Mouse (Mus musculus) intestine, postnatal 0 days (tissue): Measurements from ENCODE around the gene Lgals4. TPM values are rescaled to one million over a fixed set of nuclear protein-coding genes. Genes with fewer than 3 reads are reported as not detected.
A peak's percentile ranks its signal among the peaks of the same experiment; 100 is the strongest.

Experiments used
- ATAC-seq: fragments of 200-750 bp; cut with Nextera tagmentation; 2 replicates; pipeline ENCODE4 v1.8.0; 2017; ENCODE audit warnings: mild to moderate bottlenecking, moderate TSS enrichment, moderate library complexity
- H3K27ac ChIP-seq: fragments of 300-500 bp; sonication (generic); 2 replicates; pipeline ENCODE4 v1.5.1; 2014; ENCODE audit warnings: mild to moderate bottlenecking, low read depth, low read length, moderate library complexity
- H3K27me3 ChIP-seq: fragments of 300-500 bp; sonication (generic); replicated peaks from 2 replicates; pipeline ENCODE4 v1.6.1; 2014; ENCODE audit warnings: low read length, mixed read lengths; ENCODE audit not compliant: control insufficient read depth, insufficient read depth
- H3K36me3 ChIP-seq: fragments of 300-500 bp; sonication (generic); 2 replicates; pipeline ENCODE4 v1.6.1; 2014; ENCODE audit warnings: mild to moderate bottlenecking, moderate library complexity; ENCODE audit not compliant: control insufficient read depth, insufficient read depth
- H3K4me1 ChIP-seq: fragments of 300-500 bp; sonication (generic); replicated peaks from 2 replicates; pipeline ENCODE4 v1.6.1; 2014; ENCODE audit warnings: antibody characterized with exemption, low read length, mixed read lengths; ENCODE audit not compliant: control insufficient read depth, insufficient read depth
- H3K4me2 ChIP-seq: fragments of 300-500 bp; sonication (generic); replicated peaks from 2 replicates; pipeline ENCODE4 v1.6.1; 2014; ENCODE audit warnings: low read depth, mild to moderate bottlenecking, moderate library complexity
- H3K4me3 ChIP-seq: fragments of 300-500 bp; sonication (generic); 2 replicates; pipeline ENCODE4 v1.5.1; 2014; ENCODE audit warnings: low read depth, low read length
- H3K9ac ChIP-seq: fragments of 300-500 bp; sonication (generic); 2 replicates; pipeline ENCODE4 v1.6.1; 2014; ENCODE audit warnings: mild to moderate bottlenecking, low read depth, low read length
- H3K9me3 ChIP-seq: fragments of 300-500 bp; sonication (generic); 2 replicates; pipeline ENCODE4 v1.6.1; 2016; ENCODE audit warnings: mixed run types; ENCODE audit not compliant: control insufficient read depth
- CTCF ChIP-seq: sonication (generic); IDR thresholded peaks from 2 replicates; pipeline ENCODE4 v1.5.1; 2016; ENCODE audit warnings: low read depth, mild to moderate bottlenecking, control low read depth, antibody characterized with exemption, moderate library complexity
- WGBS: fragments of 180-500 bp; shearing (Covaris S2); extraction: QIAGEN DNeasy Blood & Tissue Kit; methylation state at CpG from one replicate; pipeline ENCODE4 v1.1.7; 2014; 5-methylcytosine and 5-hydroxymethylcytosine counted together
- polyA plus RNA-seq: library from polyadenylated mRNA; unstranded; fragments of >200 nt; fragmentation: Nextera tagmentation; extraction: Ambion mirVana; gene quantifications from 2 replicates; pipeline ENCODE4 v1.2.1, GENCODE M21; 2015

Gene Lgals4
- polyA plus RNA-seq, 1 experiment from 2014 or later: 2,376 TPM

DNA sequence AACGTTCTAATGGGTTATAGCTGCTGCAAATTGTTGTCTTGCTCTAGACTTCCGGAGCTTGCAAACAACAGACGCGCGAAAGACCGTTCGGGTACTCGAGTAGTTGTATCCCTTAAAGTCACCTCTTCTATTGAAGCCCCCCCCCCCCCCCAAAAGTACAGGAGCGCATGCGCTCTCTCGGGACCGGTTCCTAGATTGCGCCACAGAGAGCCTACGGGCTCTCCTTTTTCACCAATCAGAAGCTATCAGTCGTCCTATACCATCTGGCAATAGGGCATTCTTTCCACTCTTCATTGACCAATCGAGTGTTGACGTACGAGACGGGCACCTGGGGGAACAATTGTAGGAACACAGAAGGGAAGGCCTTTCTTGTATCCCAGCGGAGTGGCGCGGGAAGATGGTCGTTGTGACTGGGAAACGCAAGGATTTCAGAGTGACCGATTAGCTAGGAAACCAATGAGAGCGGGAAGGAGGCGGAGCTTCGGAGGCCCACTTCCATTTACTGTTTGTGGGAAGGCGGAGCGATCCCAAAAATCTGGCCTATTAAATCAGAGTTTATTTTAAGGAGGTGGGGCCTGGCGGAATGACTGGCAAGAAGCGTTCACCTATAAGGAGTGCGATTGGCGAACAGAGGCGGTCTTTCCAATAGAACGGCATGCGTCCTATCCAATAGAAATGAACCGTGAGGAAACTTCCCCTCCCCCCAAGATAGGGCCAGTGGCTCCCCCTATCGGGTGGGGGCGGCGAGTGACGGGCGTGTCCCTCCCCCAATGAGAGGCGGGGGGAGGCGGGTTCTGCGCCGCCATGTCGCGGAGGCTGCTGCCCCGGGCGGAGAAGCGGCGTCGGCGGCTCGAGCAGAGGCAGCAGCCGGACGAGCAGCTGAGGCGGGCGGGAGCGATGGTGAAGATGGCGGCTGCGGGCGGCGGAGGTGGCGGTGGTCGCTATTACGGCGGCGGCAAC is 23.3 kb upstream of the Lgals4 start:
- H3K4me2 ChIP-seq: peak overlapping the region; percentile 79
- under 1% methylated on average over 70 of the region's 70 CpGs for WGBS
- peak; percentile 90 for ATAC-seq
- peak; percentile 75 for TF ChIP-seq CTCF
- peaks cover 10% of the 10 kb centered on the region; the same call in 1 of the 2 replicates for H3K4me1 ChIP-seq
- H3K27ac ChIP-seq: peak overlapping the region; percentile 100
- no peaks in the 10 kb centered on the region for H3K27me3 ChIP-seq
- H3K9me3 ChIP-seq: no peaks in the 10 kb centered on the region
- peak overlapping the region; percentile 96 for H3K9ac ChIP-seq
- H3K4me3 ChIP-seq: peak overlapping the region; percentile 92
- peaks cover 26% of the 10 kb centered on the region for H3K36me3 ChIP-seq

DNA sequence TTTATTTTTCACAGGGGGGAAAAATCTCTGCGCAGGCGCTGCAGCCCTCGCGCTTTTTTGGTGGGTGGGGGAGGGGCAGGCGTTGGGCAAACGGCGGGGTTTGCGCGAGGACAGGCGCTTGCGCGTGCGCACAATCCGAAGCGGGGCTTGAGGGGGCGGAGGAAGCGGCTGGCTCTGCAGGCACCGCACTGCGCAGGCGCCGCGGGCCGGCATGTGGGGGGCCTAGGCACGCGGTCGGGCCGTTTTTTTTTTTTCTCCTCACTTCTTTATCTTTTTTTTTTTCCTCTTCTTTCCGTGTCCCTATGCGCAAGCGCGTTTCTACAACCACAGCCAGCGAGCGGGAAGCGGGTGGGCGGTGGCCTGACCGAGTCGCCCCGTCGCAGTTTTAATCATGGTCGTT is 22.4 kb upstream of the Lgals4 start:
- Histone ChIP-seq H3K4me2 (peak overlapping the region; percentile 66), H3K4me3 (peak overlapping the region; percentile 92), H3K4me1 (peaks cover 10% of the 10 kb centered on the region; the same call in 1 of the 2 replicates), H3K9ac (peak overlapping the region; percentile 96), H3K36me3 (peaks cover 34% of the 10 kb centered on the region), H3K27ac (peak overlapping the region; percentile 99), H3K9me3 (no peaks in the 10 kb centered on the region), H3K27me3 (no peaks in the 10 kb centered on the region)
- under 1% methylated on average over 40 of the region's 40 CpGs for WGBS
- no peak for TF ChIP-seq CTCF
- ATAC-seq: peak; percentile 20; the same call in 1 of the 2 replicates

DNA sequence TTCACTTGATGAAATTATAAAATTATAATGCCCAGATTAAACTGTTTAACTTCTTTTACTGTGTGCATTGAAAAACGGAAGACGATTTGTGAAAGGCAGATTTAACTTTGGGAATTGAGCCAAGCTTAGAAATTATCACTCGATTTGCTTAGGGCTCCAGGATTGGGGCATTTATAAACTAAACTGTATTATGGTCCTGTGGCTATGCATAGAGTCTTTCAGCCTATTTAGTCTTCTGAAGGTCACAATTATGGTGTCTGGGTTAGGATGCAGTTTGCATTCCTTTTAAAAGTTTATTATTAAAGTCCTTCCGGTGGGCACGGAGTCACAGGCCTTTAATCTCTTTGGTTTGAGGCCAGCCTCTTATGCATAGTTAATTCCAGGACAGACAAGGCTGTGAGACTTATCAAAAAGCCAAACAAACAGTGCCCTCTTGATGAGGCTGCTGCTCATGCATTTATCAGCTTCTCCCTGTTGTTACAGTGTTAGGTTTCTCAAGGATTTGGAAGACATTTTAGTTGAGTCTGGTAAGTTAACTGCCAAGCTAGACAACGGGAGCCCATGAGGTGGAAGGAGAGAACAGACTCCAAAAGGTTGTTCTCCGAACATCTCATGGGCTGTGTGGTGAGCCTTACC is 21.9 kb upstream of the Lgals4 start:
- H3K9me3 ChIP-seq: no peaks in the 10 kb centered on the region
- peak overlapping the region; percentile 92 for H3K4me3 ChIP-seq
- TF ChIP-seq CTCF: no peak
- H3K27me3 ChIP-seq: no peaks in the 10 kb centered on the region
- peak overlapping the region; percentile 66 for H3K4me2 ChIP-seq
- H3K36me3 ChIP-seq: peaks cover 39% of the 10 kb centered on the region
- H3K27ac ChIP-seq: peak overlapping the region; percentile 99; the same call in 1 of the 2 replicates
- no peak for ATAC-seq
- peaks cover 10% of the 10 kb centered on the region; the same call in 1 of the 2 replicates for H3K4me1 ChIP-seq
- WGBS: 2% methylated on average over 7 of the region's 7 CpGs
- H3K9ac ChIP-seq: peak overlapping the region; percentile 96

GRCm38 (mm10) chr7:28812436-28812835 is 21.2 kb upstream of the Lgals4 start:
- Histone ChIP-seq H3K36me3 (peaks cover 46% of the 10 kb centered on the region), H3K4me1 (peaks cover 10% of the 10 kb centered on the region; the same call in 1 of the 2 replicates), H3K27ac (peak overlapping the region; percentile 58), H3K9ac (peak overlapping the region; percentile 96), H3K27me3 (no peaks in the 10 kb centered on the region), H3K4me3 (peak overlapping the region; percentile 92), H3K4me2 (peak overlapping the region; percentile 66), H3K9me3 (no peaks in the 10 kb centered on the region)
- 29% methylated on average over 4 of the region's 4 CpGs for WGBS
- TF ChIP-seq CTCF: no peak
- ATAC-seq: no peak

DNA sequence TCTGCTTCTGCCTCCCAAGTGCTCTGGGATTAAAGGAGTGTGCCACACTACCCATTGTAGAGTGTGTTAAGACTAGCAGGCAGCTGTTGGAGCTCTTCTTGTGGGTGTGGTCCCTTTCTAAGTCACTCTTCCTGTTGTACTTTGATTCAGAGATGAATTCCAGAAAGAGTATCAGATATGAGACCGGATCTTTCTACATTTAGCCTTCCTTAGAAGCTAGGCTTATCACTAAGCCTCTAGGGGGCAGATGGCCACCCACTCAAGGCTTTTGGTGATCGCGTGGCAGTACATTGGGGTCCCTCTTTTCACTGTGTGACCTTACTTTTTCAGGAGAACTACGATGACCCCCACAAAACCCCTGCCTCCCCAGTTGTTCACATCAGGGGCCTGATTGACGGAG is 20.7 kb upstream of the Lgals4 start:
- Histone ChIP-seq H3K27me3 (no peaks in the 10 kb centered on the region), H3K4me3 (peak overlapping the region; percentile 92), H3K9ac (no peak overlapping the region), H3K4me1 (peaks cover 5% of the 10 kb centered on the region; the same call in 1 of the 2 replicates), H3K36me3 (peaks cover 51% of the 10 kb centered on the region), H3K27ac (peak overlapping the region; percentile 58; the same call in 1 of the 2 replicates), H3K9me3 (no peaks in the 10 kb centered on the region), H3K4me2 (peak overlapping the region; percentile 66)
- ATAC-seq: no peak
- TF ChIP-seq CTCF: peak; percentile 61
- 45% methylated on average over 5 of the region's 5 CpGs for WGBS
